Mouse (Mus musculus): Measurements from ENCODE around the gene Inpp4a.

Gene Inpp4a

DNA sequence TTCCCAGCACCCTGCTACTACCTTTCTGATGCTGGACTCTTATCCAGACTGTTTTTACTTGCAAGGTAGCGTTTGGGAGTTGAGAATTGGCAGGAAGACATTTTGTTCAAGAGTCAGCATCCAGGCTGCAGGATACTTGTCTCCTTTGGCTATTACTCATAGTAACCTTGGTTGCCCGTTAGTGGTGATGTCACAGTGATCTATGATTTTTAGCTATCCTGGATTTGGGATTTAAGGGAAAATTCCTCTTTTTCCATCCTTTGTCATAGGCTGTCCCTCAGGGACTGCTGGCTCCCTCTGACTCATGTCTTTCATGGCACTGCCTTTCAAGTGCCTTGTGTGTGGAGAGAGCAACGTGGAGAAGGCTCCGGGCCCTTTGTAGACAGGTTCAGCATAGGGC is 53.8 kb downstream of the Inpp4a start:
- no peak for DNase-seq (ENCODE audit: extremely low spot score, low read depth, low spot score)

DNA sequence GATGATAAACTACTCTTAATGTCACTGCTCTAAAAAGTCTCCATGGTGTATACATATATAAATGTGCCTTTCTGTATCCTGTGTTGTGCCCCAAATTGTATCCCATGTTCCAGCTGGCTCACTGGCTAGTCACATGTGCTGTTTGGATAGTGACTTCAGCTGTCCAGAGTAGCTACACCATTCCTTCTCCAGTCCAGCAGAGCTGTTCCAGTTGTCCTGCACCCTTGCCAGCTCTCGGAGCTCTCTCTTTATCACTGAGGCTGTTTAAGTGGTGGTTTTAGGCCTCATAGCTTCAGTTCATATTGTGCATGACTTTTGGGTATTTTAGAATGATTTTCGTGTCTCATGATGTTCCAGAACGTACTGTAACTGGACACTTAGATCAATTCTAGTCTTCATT is 55.8 kb downstream of the Inpp4a start:
- no peak for DNase-seq (ENCODE audit: extremely low spot score, low read depth, low spot score)

DNA sequence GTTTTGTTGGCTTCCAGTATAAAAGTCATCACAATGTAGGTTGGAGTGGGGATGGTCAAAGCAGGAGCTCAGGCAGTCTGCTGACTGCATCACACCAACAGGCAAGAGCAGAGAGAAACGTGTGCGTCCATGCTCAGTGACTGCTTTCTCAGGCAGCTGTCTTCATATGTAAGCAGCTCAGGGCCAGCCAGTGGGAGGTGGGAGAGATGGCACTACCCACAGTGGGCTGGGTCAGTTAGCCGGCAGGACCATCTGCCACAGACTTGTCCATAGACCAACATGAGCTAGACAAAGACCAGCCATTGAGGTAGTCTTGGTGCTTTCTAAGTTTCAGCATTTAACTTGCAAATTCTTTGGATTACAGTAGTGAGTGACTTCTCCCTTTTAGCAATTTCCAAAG is 56.6 kb downstream of the Inpp4a start:
- DNase-seq (ENCODE audit: extremely low spot score, low read depth, low spot score) = no peak

DNA sequence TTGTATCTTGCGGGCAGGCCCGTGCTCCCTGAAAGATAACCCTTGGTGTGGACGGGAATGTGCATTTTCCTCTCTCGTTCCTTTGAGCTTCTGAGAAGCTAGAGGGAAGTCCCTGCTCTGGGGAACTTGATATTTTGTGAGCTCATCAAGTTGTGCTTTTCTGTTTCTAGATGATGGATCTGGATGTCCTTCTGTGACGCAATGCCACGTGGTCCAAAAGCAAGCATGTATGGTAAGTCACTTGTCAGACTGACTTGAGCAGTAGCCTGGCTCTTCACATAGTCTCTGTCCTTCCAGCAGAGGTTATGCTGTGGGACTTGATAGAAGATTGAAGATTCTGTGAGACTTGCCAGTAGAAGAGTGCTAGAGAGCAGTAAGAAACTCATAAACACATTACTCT is 57.5 kb downstream of the Inpp4a start:
- no peak for DNase-seq (ENCODE audit: extremely low spot score, low read depth, low spot score)

DNA sequence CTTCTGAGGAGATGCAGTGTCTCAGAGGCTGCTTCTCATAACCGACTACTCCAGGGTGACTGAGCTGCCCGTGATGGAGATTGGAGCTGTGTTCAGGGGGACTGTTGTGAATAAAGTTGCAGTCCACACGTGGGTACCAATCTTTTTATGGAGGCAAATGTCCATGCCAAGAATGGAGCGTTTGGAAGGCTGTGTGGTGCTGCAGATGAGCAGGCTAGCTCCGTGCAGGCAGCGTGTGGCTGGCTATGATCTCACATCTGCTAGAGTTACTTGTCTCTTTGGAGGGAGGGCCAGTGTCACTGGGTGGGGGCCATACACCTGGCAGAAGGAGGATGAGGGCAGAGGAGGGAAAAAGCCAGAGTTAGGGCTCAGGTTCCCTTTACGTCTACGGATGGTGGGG is 59.0 kb downstream of the Inpp4a start:
- DNase-seq (ENCODE audit: extremely low spot score, low read depth, low spot score) = no peak

DNA sequence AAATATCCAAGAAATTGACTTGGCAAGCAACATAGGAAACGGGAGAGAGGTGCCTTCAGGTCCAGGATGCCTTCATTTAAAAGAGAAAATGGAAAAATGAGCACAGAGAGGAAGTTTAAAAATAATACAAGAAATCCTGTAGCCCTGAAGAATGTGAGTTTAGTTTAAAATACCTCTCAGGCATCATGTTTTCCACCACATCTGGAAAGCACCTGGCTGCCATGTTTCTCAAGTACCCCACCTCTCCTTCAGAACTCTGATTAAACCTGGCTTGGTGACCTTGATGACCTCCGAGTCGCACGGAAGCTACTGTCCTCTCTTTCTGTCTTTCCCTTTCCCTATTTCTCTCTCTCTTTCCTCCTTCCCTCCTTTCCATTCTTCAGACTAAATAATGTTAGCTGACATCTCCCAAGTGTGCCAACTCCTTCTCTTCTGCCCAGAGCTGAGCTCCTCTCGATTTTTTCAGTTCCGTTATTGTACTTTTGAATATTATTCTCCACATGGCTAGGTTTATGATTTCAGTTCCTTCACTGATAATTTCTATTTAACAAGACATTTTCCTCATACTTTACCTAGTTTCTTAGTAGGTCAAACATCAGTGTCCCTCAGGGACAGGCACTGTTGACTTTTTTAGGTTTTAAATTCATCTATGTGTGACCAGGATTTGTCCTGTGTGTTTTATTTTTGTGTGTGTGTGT is 59.9 kb downstream of the Inpp4a start:
- no peak for DNase-seq (ENCODE audit: extremely low spot score, low read depth, low spot score)

DNA sequence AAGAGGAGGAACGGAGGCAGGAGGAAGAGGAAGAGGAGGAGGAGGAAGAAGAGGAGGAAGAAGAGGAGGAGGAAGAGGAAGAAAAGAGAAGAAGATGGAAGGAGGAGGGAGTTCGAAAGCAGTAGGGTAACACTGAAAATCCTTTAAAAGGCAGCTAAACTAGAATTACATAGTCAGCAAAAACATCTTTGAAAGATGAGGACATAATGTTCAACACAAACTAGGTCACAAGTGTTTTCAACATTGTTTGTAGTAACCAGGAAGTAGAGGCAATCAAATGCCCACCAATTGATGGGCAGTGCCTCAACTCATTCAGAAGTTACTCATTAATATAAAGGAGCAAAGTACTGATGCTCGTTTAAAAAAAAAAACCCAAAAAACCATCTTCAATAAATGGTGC is 61.1 kb downstream of the Inpp4a start:
- no peak for DNase-seq (ENCODE audit: extremely low spot score, low read depth, low spot score)

DNA sequence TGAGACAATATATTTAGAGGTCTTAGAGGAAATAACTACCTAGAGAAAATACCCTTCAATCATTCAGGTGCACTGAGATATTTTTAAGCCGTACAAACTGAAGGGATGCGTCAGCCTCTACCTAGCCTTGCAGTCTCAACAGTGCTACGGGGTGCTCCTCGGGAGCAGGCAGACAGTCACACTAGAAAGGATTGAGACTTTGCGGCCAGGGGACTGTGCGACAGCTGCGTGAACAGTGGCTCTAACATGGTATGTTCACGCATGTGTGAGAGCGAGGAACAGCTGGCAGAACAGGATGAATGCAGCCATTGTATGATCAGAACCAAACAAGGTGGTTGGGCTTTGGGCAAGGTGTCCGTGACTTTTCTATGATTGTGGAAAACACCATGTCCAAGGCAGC is 63.1 kb downstream of the Inpp4a start:
- no peak for DNase-seq (ENCODE audit: extremely low spot score, low read depth, low spot score)

DNA sequence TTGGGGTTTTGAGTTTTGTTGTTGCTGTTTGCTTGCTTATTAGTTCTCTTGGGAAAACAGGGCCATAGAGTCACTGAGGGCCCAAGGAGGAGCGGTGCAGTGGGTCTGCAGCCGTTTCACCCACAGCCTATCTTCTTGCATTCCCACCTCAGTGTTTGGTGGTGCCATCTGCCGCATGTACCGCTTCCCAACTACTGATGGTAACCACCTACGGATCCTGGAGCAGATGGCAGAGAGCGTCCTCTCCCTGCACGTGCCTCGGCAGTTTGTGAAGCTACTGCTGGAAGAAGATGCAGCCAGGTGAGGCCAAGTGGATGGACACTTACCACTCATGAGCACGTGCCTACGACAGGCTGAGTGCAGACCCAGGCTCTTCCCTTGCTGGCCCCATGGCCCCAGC is 68.5 kb downstream of the Inpp4a start:
- DNase-seq (ENCODE audit: extremely low spot score, low read depth, low spot score) = no peak

DNA sequence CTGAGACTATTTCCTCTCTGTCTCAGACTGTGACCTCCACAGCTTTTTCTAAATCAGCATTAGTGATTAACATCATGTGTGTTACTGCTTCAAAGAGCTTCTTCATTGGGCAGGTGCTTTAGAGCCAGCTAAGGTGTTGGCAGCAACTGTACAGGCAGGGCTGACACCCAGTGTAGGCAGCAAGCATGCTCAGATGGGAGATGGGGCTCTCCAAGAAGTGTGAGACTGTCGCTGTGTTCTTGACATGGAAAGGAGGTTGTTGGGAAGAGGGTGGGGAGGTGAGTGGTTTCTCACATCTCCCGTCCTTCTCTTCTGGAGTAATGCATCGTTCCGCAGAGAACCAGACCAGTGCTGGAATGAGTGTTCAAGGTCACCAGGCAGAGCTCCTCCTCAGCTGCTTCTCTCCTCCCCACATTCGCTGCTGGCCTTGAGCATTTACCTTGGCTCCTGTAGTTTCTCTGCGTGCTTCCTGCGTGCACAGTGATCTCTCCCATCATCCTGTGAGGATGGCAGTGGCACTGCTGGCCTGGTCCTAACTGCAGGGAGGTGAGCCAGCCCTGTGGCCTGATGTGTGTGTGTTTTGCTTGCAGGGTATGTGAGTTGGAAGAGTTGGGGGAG is 69.2 kb downstream of the Inpp4a start:
- DNase-seq (ENCODE audit: extremely low spot score, low read depth, low spot score) = no peak

DNA sequence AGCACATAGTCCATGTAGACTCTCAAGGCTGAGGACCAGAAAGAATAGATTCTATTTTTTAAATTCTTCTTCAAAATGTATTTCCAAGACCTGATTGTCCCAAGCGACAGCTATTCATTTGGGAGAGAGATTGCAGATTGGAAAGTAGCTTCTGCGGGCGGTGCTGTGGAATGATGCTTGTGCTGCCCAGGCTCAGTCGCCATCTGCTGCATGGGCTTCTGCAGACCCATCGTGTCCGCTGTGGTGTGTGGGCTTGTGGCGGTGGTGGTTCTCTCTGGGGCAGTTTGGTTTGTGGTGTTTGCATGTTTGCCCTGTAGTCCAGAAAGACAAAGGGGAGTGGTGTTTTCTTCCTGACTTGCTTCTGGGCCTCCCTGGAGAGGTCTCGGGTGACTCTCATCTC is 76.5 kb downstream of the Inpp4a start:
- DNase-seq (ENCODE audit: extremely low spot score, low read depth, low spot score) = no peak

DNA sequence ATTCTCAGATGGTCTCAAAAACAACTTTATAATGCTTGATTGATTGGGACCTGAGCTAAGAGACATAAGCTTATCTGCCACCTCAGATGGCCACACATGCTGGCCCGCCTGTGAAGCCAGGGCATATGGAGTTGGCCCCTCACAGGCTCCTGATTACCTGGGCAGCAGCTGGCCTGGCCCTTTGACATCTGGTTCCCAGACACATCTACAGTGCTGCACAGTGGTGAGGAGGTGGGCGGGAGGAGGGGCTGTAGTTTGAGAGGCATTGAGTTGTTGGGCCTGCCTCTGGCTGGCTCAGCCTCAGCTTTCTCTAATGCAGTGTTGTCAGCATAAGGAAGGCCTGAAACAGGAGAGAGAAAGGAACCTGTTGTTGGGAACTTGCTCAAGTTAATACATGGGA is 77.1 kb downstream of the Inpp4a start:
- peak; percentile 6 for DNase-seq (ENCODE audit: extremely low spot score, low read depth, low spot score)

DNA sequence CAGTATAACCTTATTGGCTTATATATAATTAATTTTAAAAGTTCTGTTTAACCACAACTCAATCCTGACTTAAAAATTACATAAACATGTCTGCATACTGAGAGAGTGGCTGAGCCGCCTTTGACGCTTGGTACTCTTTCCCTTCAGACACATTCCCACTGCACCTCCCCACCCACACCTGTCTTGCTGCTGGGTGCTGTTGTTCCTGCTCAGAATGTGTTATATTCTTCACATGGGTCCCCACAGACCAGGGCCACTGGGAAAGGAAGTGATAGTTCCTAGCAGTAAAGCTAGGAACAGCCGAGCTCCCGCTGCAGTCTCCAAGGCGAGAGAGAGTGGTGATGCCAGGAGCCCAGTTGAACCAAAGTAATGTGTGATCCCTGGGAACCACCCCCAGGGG is 78.4 kb downstream of the Inpp4a start:
- DNase-seq (ENCODE audit: extremely low spot score, low read depth, low spot score) = no peak

DNA sequence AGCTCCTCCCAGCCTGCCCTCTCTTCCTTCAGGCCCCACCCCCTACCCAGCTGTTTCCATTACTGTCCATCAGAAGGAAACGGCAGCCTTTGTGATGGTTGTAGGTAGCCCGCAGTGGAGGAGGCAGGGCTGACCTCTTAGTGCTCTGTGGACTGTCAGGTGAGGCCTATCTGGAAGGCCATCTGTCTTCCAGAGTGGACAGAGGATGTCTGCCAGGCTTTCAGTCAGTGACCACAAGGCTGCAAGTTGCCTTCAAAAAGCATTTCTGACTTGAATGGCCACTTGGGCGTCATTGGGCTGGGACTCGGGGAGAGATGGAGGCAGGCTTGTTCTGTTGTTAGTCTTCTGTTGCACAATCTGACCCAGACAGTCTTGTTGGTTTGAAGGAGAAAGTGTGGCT is 79.9 kb downstream of the Inpp4a start:
- no peak for DNase-seq (ENCODE audit: extremely low spot score, low read depth, low spot score)

DNA sequence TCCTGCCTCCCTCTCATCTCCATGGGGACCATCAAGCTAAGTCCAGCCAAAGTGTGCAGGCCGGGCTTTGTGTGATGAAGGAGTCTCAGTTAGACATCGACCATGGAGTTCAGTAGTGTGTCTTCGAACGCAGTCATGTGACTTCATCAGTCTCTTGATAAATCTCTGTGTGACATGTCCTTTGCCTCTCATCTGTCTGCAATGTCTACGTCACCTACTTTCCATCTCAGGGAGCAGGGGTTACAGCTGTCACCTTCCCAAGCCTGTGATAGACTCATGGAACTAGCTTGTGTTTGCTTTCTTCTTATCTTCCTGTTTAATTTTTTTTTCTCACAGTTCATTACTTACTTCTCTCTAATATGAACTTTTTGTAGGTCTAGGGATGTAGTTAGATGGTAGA is 81.2 kb downstream of the Inpp4a start:
- DNase-seq (ENCODE audit: extremely low spot score, low read depth, low spot score) = no peak

DNA sequence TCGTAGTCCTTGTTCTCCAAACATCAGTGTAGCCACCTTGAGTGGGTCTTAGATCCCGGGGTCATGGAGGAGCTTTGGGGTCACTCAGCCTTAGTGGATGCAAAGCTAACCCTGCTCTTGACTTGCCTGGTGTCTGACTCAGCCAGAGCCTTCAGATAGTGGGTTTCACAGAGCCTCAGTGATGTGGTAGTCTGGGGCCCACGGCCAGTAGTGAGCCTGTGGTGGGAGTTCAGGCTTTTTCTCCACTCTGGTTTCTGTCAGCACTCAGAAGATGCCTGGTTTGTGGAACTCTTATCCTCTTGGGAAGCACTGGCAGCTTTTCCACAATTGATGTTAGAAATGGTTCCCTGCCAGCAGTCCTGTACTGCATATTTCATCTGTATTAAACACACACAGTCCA is 84.6 kb downstream of the Inpp4a start:
- DNase-seq (ENCODE audit: extremely low spot score, low read depth, low spot score) = no peak

DNA sequence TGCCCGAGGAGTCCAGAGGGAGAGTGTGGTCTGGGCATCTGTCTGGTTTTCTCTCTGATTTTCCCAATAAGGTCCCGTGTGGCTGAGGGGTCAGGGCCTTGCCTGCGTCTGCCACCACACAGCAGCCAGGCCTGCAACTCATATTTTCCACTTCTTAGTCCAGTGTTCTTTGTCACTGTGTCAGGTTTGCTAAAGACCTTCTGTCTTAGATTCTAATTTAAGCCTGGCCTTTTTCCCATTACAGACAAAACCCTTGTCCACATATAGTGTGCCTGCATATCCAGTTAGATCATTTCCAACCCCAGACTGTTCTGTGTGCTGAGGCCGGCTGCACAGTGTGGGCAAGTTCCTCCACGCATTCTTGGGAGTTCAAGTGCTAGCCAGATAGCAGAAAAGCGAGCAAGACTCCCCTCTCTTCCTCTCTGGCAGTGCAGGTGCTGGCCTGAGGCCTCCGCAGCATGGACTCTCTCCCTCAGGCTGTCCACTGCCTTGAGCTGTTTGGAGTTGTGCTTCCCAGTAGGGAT is 86.8 kb downstream of the Inpp4a start:
- no peak for DNase-seq (ENCODE audit: extremely low spot score, low read depth, low spot score)

DNA sequence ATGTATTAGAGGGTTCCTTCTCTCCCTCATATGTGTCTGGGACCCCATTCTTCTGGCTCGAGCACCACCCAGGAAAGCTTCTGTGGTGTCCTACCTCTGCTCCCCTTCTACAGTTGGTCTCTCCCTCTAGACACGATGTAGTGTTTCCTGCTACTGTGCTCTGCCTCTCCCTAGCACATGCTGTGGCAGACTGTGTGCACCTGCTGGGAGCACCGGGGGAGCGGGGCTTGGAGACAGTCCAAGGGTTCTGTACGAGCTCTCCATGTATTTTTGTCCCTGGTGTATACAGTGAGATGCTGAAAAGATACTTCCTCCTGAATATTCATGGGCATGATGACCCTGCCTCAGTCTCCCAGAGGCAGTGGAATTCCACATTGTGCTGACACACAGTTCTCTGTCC is 93.5 kb downstream of the Inpp4a start:
- no peak for DNase-seq (ENCODE audit: extremely low spot score, low read depth, low spot score)

DNA sequence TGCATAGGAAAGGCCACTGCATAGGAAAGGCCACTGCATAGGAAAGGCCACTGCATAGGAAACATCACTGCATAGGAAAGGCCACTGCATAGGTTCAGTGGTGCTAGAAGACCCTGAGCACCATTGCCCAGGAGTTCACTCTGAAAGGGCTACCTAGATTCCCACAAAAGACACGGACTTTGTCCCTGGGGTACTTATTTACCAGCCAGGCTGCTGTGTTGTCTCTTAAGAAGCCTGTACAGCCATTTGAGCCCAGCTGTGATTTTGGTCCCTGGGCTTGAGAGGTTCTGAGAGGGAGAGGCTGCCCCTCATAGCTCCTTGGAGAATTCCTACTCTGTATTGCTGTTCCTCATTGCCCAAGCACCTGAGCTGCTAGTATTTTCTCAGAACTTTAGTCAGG is 96.8 kb downstream of the Inpp4a start:
- no peak for DNase-seq (ENCODE audit: extremely low spot score, low read depth, low spot score)

DNA sequence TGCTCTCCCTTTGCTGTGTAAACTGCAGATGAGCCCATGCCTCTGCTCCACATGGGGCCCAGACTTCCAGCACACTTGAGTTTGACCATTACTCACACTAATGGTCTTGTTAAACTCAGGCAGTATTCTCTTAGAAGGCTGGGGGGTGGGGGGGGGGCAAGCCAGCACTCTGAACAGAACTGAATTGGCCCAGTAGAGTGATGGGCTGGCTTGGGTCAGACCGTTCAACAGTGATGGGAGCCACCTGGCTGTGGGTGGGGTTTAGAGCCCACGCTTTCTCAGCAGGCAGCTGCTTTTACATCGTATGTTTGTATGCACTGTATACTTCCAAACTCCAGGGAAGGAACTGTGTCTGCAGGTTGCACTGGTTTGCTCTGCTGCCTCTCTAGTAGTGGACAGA is 99.3 kb downstream of the Inpp4a start:
- DNase-seq (ENCODE audit: extremely low spot score, low read depth, low spot score) = no peak

DNA sequence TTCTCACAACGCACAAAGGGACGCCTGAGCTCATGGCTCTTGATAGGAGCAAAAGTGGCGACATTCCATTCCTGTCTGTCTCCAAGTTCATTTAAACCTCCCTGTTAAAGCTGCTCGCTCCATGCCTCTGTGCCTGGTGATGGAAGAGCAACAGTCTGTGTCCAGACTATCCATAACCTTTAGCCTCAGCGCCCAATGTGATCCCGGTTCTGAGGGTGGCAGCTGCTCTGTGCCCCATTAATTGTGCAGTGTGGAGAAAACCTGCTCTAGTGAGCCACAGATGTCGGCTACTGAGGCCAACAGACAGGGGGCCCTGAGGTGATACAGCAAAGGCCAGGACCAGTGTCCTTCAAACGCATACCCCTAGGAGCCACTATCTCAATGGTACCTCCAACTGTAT is 100.1 kb downstream of the Inpp4a start:
- no peak for DNase-seq (ENCODE audit: extremely low spot score, low read depth, low spot score)

DNA sequence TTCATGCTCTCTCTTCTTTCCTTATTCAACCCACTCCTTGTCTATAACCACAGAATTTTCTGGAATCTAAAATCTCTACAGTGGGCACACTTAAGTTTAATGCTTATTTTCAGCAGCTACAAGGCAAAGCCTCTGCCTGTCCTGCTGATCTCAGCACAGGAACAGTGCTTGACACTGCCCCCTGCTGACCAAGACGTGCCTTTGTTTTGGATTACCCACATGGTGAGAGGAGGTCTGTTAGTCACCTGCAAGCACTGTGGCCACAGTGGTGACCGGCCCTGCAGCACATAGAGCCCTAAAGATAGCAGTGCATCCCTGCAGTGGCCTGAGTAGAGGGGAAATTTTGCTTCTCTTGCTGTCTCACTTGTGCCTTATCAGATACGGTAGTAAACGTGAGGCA is 102.0 kb downstream of the Inpp4a start:
- no peak for DNase-seq (ENCODE audit: extremely low spot score, low read depth, low spot score)

DNA sequence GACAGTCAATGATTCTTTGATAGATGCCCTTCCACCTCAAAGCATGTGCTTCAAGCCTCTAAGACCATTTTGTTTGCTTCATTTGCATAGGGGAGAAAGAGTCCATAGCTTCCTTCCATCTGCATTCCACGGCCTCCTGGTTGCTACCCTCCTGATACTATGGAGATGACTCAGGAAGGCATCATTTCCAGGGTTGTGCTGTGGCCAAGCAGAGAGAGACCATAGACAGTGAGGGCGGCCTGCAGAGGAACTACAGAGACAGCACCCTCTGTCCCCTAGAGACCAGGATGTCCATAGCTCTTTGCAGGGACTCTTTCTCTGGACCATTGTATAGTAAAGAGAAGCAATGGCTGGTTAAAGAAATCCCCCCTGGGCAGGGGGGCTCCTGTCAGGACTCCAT is 105.5 kb downstream of the Inpp4a start:
- no peak for DNase-seq (ENCODE audit: extremely low spot score, low read depth, low spot score)

Data from hindlimb bud, embryonic 11.5 days (tissue).